Mouse (Mus musculus): ENCODE results near the gene Slc35e3. TPM values are rescaled to one million over a fixed set of nuclear protein-coding genes. Genes with fewer than 3 reads are reported as not detected.

The Slc35e3 gene
- total RNA-seq, 1 experiment from 2014 or later: 10.3 TPM

GRCm38 (mm10) chr10:117688204-117689151 is 57.7 kb downstream of the Slc35e3 start:
- no peak for ATAC-seq (replicated peaks in 1 of 2; ENCODE audit: insufficient read depth in 1 of 2, low FRiP score in 2 of 2, low TSS enrichment in 1 of 2, low read depth in 1 of 2, poor library complexity in 2 of 2, severe bottlenecking in 2 of 2)

GRCm38 (mm10) chr10:117687577-117687976 is 58.6 kb downstream of the Slc35e3 start:
- ATAC-seq (replicated peaks in 1 of 2; ENCODE audit: insufficient read depth in 1 of 2, low FRiP score in 2 of 2, low TSS enrichment in 1 of 2, low read depth in 1 of 2, poor library complexity in 2 of 2, severe bottlenecking in 2 of 2): no peak

GRCm38 (mm10) chr10:117687018-117687417 is 59.1 kb downstream of the Slc35e3 start:
- no peak for ATAC-seq (replicated peaks in 1 of 2; ENCODE audit: insufficient read depth in 1 of 2, low FRiP score in 2 of 2, low TSS enrichment in 1 of 2, low read depth in 1 of 2, poor library complexity in 2 of 2, severe bottlenecking in 2 of 2)

- ATAC-seq (replicated peaks in 1 of 2; ENCODE audit: insufficient read depth in 1 of 2, low FRiP score in 2 of 2, low TSS enrichment in 1 of 2, low read depth in 1 of 2, poor library complexity in 2 of 2, severe bottlenecking in 2 of 2): no peak
Measured at GRCm38 (mm10) chr10:117685849-117686591, 60.1 kb downstream of the Slc35e3 start.

DNA sequence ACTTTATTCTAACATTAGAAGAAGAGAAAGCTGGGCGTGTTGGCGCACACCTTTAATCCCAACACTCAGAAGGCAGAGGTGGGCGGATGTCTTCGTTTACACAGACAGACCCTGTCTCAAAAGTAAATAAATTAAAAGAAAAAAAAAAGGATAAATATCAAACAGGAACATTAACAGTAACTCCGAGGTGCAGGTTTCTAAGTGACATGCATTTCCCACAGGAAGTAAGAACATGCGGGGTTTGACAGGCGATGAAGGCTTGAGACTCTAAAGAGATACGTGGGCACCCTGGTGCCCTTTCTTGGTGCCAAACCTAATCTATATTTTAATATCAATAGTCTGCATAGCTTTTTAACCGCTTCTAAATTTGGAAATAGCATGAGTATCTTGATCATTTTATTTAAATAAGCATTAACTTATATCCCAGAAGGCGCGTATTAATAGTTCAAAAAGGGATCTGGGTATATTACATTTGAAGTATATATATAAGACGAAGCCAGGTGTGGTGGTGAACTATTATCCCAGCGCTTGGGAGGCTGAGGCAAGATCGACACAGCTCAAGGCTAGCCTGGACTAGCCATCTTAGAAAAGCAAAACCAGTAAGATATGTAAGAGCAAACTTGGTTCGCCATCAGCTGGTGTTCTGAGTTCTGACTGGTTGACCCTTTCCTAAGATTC is 60.9 kb downstream of the Slc35e3 start:
- no peak for ATAC-seq (replicated peaks in 1 of 2; ENCODE audit: insufficient read depth in 1 of 2, low FRiP score in 2 of 2, low TSS enrichment in 1 of 2, low read depth in 1 of 2, poor library complexity in 2 of 2, severe bottlenecking in 2 of 2)

DNA sequence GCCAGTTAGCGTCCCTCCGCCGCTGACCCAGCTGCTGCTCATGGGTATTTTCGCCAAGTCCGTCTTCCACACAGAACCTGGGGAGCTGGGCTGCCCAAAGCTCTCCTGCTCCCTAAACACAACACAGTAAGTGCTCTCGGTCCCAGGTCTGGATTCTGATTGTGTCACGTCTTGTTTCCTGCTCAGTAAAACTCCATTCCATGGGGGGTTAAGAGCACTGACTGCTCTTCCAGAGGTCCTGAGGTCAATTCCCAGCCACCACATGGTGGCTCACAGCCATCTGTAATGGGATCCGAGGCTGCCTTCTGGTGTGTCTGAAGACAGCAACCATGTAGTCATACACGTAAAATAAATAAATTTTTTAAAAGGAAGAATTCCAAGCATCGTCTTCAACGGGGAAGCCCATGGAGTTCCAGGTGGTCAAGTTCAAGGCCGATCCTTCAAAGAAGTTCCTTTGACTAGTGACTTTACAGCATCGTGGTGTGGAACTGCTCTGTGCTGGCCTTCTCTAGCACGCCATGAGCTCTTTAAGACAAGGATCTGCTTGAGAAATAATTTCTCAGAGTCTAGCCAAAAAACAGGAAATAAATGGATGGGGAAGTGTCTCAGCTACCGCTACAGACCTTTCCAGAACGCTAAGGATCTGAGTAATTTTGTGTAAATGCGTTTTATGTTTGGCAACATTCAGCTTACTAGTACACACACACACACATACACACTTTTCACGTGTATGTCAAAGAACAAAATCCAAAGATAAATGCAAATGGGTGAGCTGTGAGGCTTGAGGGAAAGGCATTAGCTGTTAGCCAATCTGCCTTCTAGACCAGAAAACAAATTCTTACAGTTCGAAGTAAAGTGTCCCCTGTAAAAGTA is 61.6 kb downstream of the Slc35e3 start:
- peak; percentile 40 to 43; a peak in 1 of 4 replicates for ATAC-seq (replicated peaks in 1 of 2; ENCODE audit: insufficient read depth in 1 of 2, low FRiP score in 2 of 2, low TSS enrichment in 1 of 2, low read depth in 1 of 2, poor library complexity in 2 of 2, severe bottlenecking in 2 of 2)

DNA sequence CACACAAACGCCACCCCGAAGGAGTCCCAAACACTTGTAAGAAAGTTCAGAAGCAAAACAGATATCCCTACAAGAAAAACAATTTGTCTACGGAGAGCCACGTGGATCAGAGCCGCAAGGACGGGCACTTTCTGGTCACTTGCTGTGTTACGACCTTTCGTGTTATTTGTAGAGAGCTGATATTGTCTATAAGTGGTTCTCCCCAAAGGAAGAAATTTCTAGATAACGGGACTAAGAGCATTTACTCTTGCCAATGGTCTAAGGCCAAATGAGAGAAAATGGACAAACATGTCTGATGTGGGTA is 62.5 kb downstream of the Slc35e3 start:
- no peak for ATAC-seq (replicated peaks in 1 of 2; ENCODE audit: insufficient read depth in 1 of 2, low FRiP score in 2 of 2, low TSS enrichment in 1 of 2, low read depth in 1 of 2, poor library complexity in 2 of 2, severe bottlenecking in 2 of 2)

Other genes starting within 250 kb of the Slc35e3 start
- gene Cpm, start 116.9 kb downstream of the Slc35e3 start, total RNA-seq (2017): 0.31 and 1.4 TPM in 2 replicates
- 89.1 and 108 TPM in 2 replicates for gene Mdm2, start 35.6 kb downstream of the Slc35e3 start, total RNA-seq (2017)
- gene Nup107, start 46.3 kb upstream of the Slc35e3 start, total RNA-seq (2017): 96.1 and 101 TPM in 2 replicates
- gene Rap1b, start 99.7 kb upstream of the Slc35e3 start, total RNA-seq (2017): 123 and 126 TPM in 2 replicates

Data from hematopoietic stem cell, adult 5-6 weeks (primary cell).